Mouse (Mus musculus) CH12.LX (cell line): ENCODE measurements around the gene Sec24d. TPM values are rescaled to one million over a fixed set of nuclear protein-coding genes. Genes with fewer than 3 reads are reported as not detected.
"Not testable (repeated sequence)": the region's sequence is repeated elsewhere in the genome, so short reads cannot be mapped to it uniquely, and the experiment has no call there.

Experiments used
- DNase-seq: peaks from one replicate; pipeline ENCODE4 v3.0.0-alpha.2; 2013; ENCODE audit errors: extremely low read depth
- H3K27ac ChIP-seq: 2 replicates; pipeline ENCODE4 v1.5.1; 2012; ENCODE audit warnings: low read depth, mild to moderate bottlenecking, control low read depth, moderate library complexity; ENCODE audit not compliant: insufficient read depth
- H3K27me3 ChIP-seq: replicated peaks from 2 replicates; pipeline ENCODE3; 2012; ENCODE audit warnings: inconsistent platforms
- H3K36me3 ChIP-seq, 2 experiments: replicated peaks in 1 of 2; 2 replicates each; pipeline versions ENCODE3 to v1.6.1; 2012; ENCODE audit warnings: inconsistent platforms in 1 of 2, low read length in 1 of 2, mild to moderate bottlenecking in 1 of 2, mixed read lengths in 1 of 2, moderate library complexity in 1 of 2; ENCODE audit not compliant: control insufficient read depth in 1 of 2, insufficient read depth in 1 of 2
- H3K4me1 ChIP-seq, 2 experiments: 2 replicates each; pipeline ENCODE4 v1.6.1; 2012; ENCODE audit warnings: inconsistent platforms in 1 of 2, moderate library complexity in 1 of 2; ENCODE audit not compliant: insufficient read depth in 2 of 2, control insufficient read depth in 1 of 2
- H3K4me2 ChIP-seq: 2 replicates; pipeline ENCODE4 v1.6.1; 2012; ENCODE audit warnings: low read depth, mild to moderate bottlenecking, control low read depth; ENCODE audit not compliant: poor library complexity, insufficient read depth, severe bottlenecking
- H3K4me3 ChIP-seq, 3 experiments: fragments of 150-350 bp in 1 of 3; sonication (generic) in 1 of 3; replicated peaks in 1 of 3; 2 replicates each; pipeline versions ENCODE3 to v1.5.1; 2011 to 2012; ENCODE audit warnings: low read depth in 2 of 3, low read length in 2 of 3, mild to moderate bottlenecking in 2 of 3, moderate library complexity in 2 of 3, control low read depth in 1 of 3, improper control_type of control experiment in 1 of 3, inconsistent platforms in 1 of 3, mixed read lengths in 1 of 3; ENCODE audit not compliant: poor library complexity in 1 of 3
- H3K79me2 ChIP-seq: replicated peaks from 2 replicates; pipeline ENCODE4 v1.6.1; 2012; ENCODE audit warnings: mild to moderate bottlenecking, moderate library complexity; ENCODE audit not compliant: control insufficient read depth, poor library complexity, insufficient read depth, severe bottlenecking; ENCODE audit errors: extremely low read depth
- H3K9ac ChIP-seq: 2 replicates; pipeline ENCODE4 v1.6.1; 2012; ENCODE audit warnings: low read depth, mild to moderate bottlenecking, control low read depth, moderate library complexity; ENCODE audit not compliant: insufficient read depth
- H3K9me3 ChIP-seq: replicated peaks from 2 replicates; pipeline ENCODE3; 2012; ENCODE audit warnings: low read length, inconsistent platforms, mixed read lengths
- CHD2 ChIP-seq: IDR thresholded peaks from 2 replicates; pipeline ENCODE4 v1.6.1; 2011; ENCODE audit warnings: low read length, improper control_type of control experiment
- CTCF ChIP-seq, 2 experiments: IDR thresholded peaks in 1 of 2; conservative IDR thresholded peaks in 1 of 2; 2 replicates each; pipeline ENCODE4 v1.5.1; 2011 to 2012; ENCODE audit warnings: low read depth in 2 of 2, low read length in 2 of 2, improper control_type of control experiment in 1 of 2, inconsistent platforms in 1 of 2, mild to moderate bottlenecking in 1 of 2, moderate library complexity in 1 of 2
- E2F4 ChIP-seq: IDR thresholded peaks from 2 replicates; pipeline ENCODE4 v1.6.1; 2011; ENCODE audit warnings: low read depth, low read length, improper control_type of control experiment; ENCODE audit not compliant: insufficient replicate concordance
- ELF1 ChIP-seq: IDR thresholded peaks from 2 replicates; pipeline ENCODE4 v1.6.1; 2014; ENCODE audit warnings: low read depth, mild to moderate bottlenecking, inconsistent platforms, low read length, improper control_type of control experiment
- EP300 ChIP-seq: IDR thresholded peaks from 2 replicates; pipeline ENCODE4 v1.6.1; 2011; ENCODE audit warnings: low read length, improper control_type of control experiment
- ETS1 ChIP-seq: conservative IDR thresholded peaks from 2 replicates; pipeline ENCODE4 v1.6.1; 2012; ENCODE audit warnings: low read depth, mild to moderate bottlenecking, inconsistent platforms, low read length, improper control_type of control experiment, moderate library complexity
- HCFC1 ChIP-seq: IDR thresholded peaks from 2 replicates; pipeline ENCODE4 v1.6.1; 2012; ENCODE audit warnings: low read depth, mild to moderate bottlenecking, inconsistent platforms, low read length, improper control_type of control experiment
- IRF4 ChIP-seq: IDR thresholded peaks from 2 replicates; pipeline ENCODE4 v1.6.1; 2014; ENCODE audit warnings: low read depth, mild to moderate bottlenecking, inconsistent platforms, low read length, improper control_type of control experiment
- JUN ChIP-seq: IDR thresholded peaks from 2 replicates; pipeline ENCODE4 v1.6.1; 2011; ENCODE audit warnings: low read depth, mild to moderate bottlenecking, low read length, improper control_type of control experiment, moderate library complexity; ENCODE audit not compliant: insufficient read depth
- JUND ChIP-seq: conservative IDR thresholded peaks from 2 replicates; pipeline ENCODE4 v1.6.1; 2011; ENCODE audit warnings: low read depth, low read length, improper control_type of control experiment
- KAT2A ChIP-seq: IDR thresholded peaks from 2 replicates; pipeline ENCODE4 v1.6.1; 2012; ENCODE audit warnings: low read length, improper control_type of control experiment, inconsistent platforms; ENCODE audit not compliant: insufficient replicate concordance
- MAFK ChIP-seq: IDR thresholded peaks from 2 replicates; pipeline ENCODE4 v1.6.1; 2011; ENCODE audit warnings: low read length, improper control_type of control experiment; ENCODE audit not compliant: insufficient replicate concordance
- MAX ChIP-seq: IDR thresholded peaks from 2 replicates; pipeline ENCODE4 v1.6.1; 2011; ENCODE audit warnings: low read length, improper control_type of control experiment
- MAZ ChIP-seq: IDR thresholded peaks from 2 replicates; pipeline ENCODE4 v1.6.1; 2012; ENCODE audit warnings: low read depth, mild to moderate bottlenecking, inconsistent platforms, low read length, improper control_type of control experiment, moderate library complexity
- MXI1 ChIP-seq: IDR thresholded peaks from 2 replicates; pipeline ENCODE4 v1.6.1; 2011; ENCODE audit warnings: mild to moderate bottlenecking, low read depth, low read length, improper control_type of control experiment
- MYC ChIP-seq: IDR thresholded peaks from 2 replicates; pipeline ENCODE4 v1.6.1; 2011; ENCODE audit warnings: low read depth, mild to moderate bottlenecking, improper control_type of control experiment, low read length
- NELFE ChIP-seq: IDR thresholded peaks from 2 replicates; pipeline ENCODE4 v1.6.1; 2011; ENCODE audit warnings: low read depth, low read length, improper control_type of control experiment
- NRF1 ChIP-seq: IDR thresholded peaks from 2 replicates; pipeline ENCODE4 v1.6.1; 2014; ENCODE audit warnings: low read depth, mild to moderate bottlenecking, inconsistent platforms, low read length, improper control_type of control experiment, moderate library complexity
- POLR2A ChIP-seq: IDR thresholded peaks from 2 replicates; pipeline ENCODE4 v1.6.1; 2011; ENCODE audit warnings: low read depth, mild to moderate bottlenecking, improper control_type of control experiment, low read length
- RAD21 ChIP-seq: IDR thresholded peaks from 2 replicates; pipeline ENCODE4 v1.6.1; 2011; ENCODE audit warnings: low read depth, mild to moderate bottlenecking, low read length, improper control_type of control experiment, moderate library complexity
- RCOR1 ChIP-seq: conservative IDR thresholded peaks from 2 replicates; pipeline ENCODE4 v1.6.1; 2012; ENCODE audit warnings: low read depth, mild to moderate bottlenecking, inconsistent platforms, low read length, improper control_type of control experiment
- SIN3A ChIP-seq: IDR thresholded peaks from 2 replicates; pipeline ENCODE4 v1.6.1; 2012; ENCODE audit warnings: low read length, improper control_type of control experiment, inconsistent platforms
- TBP ChIP-seq: conservative IDR thresholded peaks from 2 replicates; pipeline ENCODE4 v1.6.1; 2011; ENCODE audit warnings: low read depth, low read length, improper control_type of control experiment
- TCF12 ChIP-seq: IDR thresholded peaks from 2 replicates; pipeline ENCODE4 v1.6.1; 2014; ENCODE audit warnings: low read depth, mild to moderate bottlenecking, inconsistent platforms, low read length, improper control_type of control experiment
- UBTF ChIP-seq: IDR thresholded peaks from 2 replicates; pipeline ENCODE4 v1.6.1; 2012; ENCODE audit warnings: low read depth, mild to moderate bottlenecking, inconsistent platforms, low read length, improper control_type of control experiment, moderate library complexity
- USF2 ChIP-seq: conservative IDR thresholded peaks from 2 replicates; pipeline ENCODE4 v1.6.1; 2011; ENCODE audit warnings: low read depth, low read length, improper control_type of control experiment
- ZC3H11A ChIP-seq: IDR thresholded peaks from 2 replicates; pipeline ENCODE4 v1.6.1; 2012; ENCODE audit warnings: low read depth, mild to moderate bottlenecking, inconsistent platforms, low read length, improper control_type of control experiment
- ZKSCAN1 ChIP-seq: IDR thresholded peaks from 2 replicates; pipeline ENCODE4 v1.6.1; 2012; ENCODE audit warnings: low read depth, inconsistent platforms, low read length, improper control_type of control experiment, borderline replicate concordance
- ZMIZ1 ChIP-seq: IDR thresholded peaks from 2 replicates; pipeline ENCODE4 v1.6.1; 2012; ENCODE audit warnings: low read depth, mild to moderate bottlenecking, inconsistent platforms, low read length, improper control_type of control experiment
- ZNF384 ChIP-seq: IDR thresholded peaks from 2 replicates; pipeline ENCODE4 v1.6.1; 2012; ENCODE audit warnings: low read depth, low read length, improper control_type of control experiment, inconsistent platforms
- dilution Hi-C: fragments of 300-500 bp; cut with MboI; formaldehyde crosslinking; loops from 2 replicates; pipeline ENCODE4 v1.14.3; 2020; ENCODE audit warnings: low sequenced_read_pairs; ENCODE audit not compliant: extremely low pct_unique_long_range_greater_than_20kb, extremely low pct_ligation_motif_present
- in situ Hi-C: fragments of 300-500 bp; cut with MboI; formaldehyde crosslinking; loops from 3 replicates; pipeline ENCODE4 v1.14.3; 2019; ENCODE audit warnings: low sequenced_read_pairs, low pct_ligation_motif_present, low pct_unique_long_range_greater_than_20kb, mixed read lengths
- polyA plus RNA-seq: library from polyadenylated mRNA; unstranded; fragments of >175 nt; gene quantifications from 2 replicates; pipeline ENCODE4 v1.2.1, GENCODE M21; 2012; ENCODE audit warnings: low read depth; ENCODE audit not compliant: insufficient read length
- total RNA-seq, 2 experiments: library from RNA; depleted of rRNA; stranded (reverse); fragments of 300-350 nt in 1 of 2; fragments of >200 nt in 1 of 2; gene quantifications; 2 replicates each; pipeline ENCODE4 v1.2.3; 2012 to 2014

Gene Sec24d
- total and polyA plus RNA-seq, 3 experiments: 33.1 to 51.4 (median 45.8) TPM

DNA sequence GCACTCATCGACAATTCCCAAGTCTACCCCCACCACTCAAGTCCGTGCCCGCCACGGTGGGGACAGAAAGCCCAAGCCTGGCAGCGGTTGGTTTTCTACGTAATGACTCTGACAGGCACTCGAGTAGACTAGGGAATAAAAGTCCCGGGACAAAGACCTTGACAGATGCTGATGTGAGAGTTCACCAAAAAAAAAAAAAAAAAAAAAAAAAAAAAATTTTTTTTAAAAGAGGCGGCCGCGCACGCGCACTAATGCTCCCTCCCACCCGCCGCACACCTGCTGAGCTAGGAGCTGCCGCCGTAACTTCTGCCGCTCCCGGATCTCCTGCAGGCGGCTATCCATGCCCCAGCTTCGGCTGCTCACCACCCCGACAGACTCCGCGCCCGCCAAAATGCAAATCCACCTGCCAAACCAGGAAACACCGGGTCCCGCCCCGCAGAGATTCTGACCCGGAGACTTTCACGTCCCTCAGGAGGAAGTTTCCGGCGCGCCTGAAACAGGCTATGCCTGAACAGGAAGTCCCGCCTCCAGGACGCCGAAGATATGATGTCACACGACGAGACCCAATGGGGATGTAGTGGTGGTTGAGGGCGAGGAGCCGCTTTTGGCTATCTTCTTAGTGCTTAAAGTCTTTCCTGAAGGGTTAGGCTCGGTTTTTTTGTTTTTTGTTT is 118.4 kb downstream of the Sec24d start, which contains the start of gene Mettl14:
Gene Mettl14, minus strand, starts transcription at position 623 of the 671 bp plus-strand sequence.
- TF ChIP-seq TCF12 (peak; percentile 66; the same call in 1 of the 2 replicates), KAT2A (peak; percentile 87; the same call in 1 of the 2 replicates), ETS1 (peak; percentile 5; the same call in 1 of the 2 replicates), MAFK (0 out of 2 replicates have a peak, but pooled peaks have one; percentile 48), JUN (no peak), JUND (no peak), CTCF (conservative IDR thresholded peaks at IDR 0.05 in 1 of 2, IDR thresholded peaks at IDR 0.05 in 1 of 2; ENCODE audit: low read depth in 2 of 2, low read length in 2 of 2) (no peak), ZC3H11A (no peak), UBTF (0 out of 2 replicates have a peak, but pooled peaks have one; percentile 44), RAD21 (no peak), EP300 (peak; percentile 42; the same call in 1 of the 2 replicates), NELFE (peak; percentile 66), ZMIZ1 (no peak), RCOR1 (peak; percentile 45; the same call in 1 of the 2 replicates), ZKSCAN1 (no peak; the same call in 1 of the 2 replicates), CHD2 (peak; percentile 64; the same call in 1 of the 2 replicates), NRF1 (peak; percentile 80), POLR2A (peak; percentile 80), SIN3A (0 out of 2 replicates have a peak, but pooled peaks have one; percentile 51), USF2 (no peak), ZNF384 (peak; percentile 99), MAZ (peak; percentile 51), ELF1 (peak; percentile 96), MYC (peak; percentile 45), IRF4 (no peak), MXI1 (peak; percentile 67), E2F4 (no peak), HCFC1 (peak; percentile 93), MAX (peak; percentile 46; the same call in 1 of the 2 replicates), TBP (peak; percentile 89)
- H3K4me1 ChIP-seq: peaks cover 0 to 17% of the 10 kb centered on the region in 2 experiments; a peak in 2 of 4 replicates
- peak within 1 kb of the TSS; percentile 59 to 90 (median 82) for H3K4me3 ChIP-seq
- H3K79me2 ChIP-seq: peaks cover 11% of the 10 kb centered on the region
- peak within 1 kb of the TSS; percentile 94 for H3K9ac ChIP-seq
- dilution Hi-C loops: no loop called here
- H3K36me3 ChIP-seq: peaks cover 0 to 14% of the 10 kb centered on the region in 2 experiments
- H3K9me3 ChIP-seq: no peaks in the 10 kb centered on the region
- in situ Hi-C loops: no loop called here
- DNase-seq: peak; percentile 99
- peaks cover 3% of the 10 kb centered on the region for H3K27me3 ChIP-seq
- H3K4me2 ChIP-seq: peak within 1 kb of the TSS; percentile 86
- peak within 1 kb of the TSS; percentile 80 for H3K27ac ChIP-seq

- peak overlapping the region; percentile 94 for H3K9ac ChIP-seq
- H3K4me1 ChIP-seq: peaks cover 0 to 17% of the 10 kb centered on the region in 2 experiments; a peak in 2 of 4 replicates
- H3K27ac ChIP-seq, dilution Hi-C loops, H3K27me3 ChIP-seq, H3K9me3 ChIP-seq, DNase-seq, H3K36me3 ChIP-seq, in situ Hi-C loops: not testable (repeated sequence)
- H3K79me2 ChIP-seq: peaks cover 11% of the 10 kb centered on the region
- H3K4me2 ChIP-seq: peak overlapping the region; percentile 78; the same call in 1 of the 2 replicates
- peak overlapping the region; percentile 59 to 82 (median 59) for H3K4me3 ChIP-seq
These were observed 119.0 kb downstream of the Sec24d start for GRCm38 (mm10) chr3:123386157-123386780.
